ENCODE assay signal across 7 mouse cellular contexts in genomic region chr14:60736591-60737192, GRCm38 (mm10). TPM values are rescaled to one million over a fixed set of nuclear protein-coding genes. Genes with fewer than 3 reads are reported as not detected.
A peak's percentile ranks its signal among the peaks of the same experiment; 100 is the strongest.
DNase-seq lines count a peak whose midpoint lies in the region; ATAC-seq and TF ChIP-seq lines count a peak whose summit lies in the region.

No protein-coding gene starts in this region.

- no peaks in the 10 kb centered on the region for H3K9me3 ChIP-seq in E14TG2a.4 (ENCODE audit: low read length)
- H3K9me3 ChIP-seq in neural tube, embryonic 14.5 days (ENCODE audit: control insufficient read depth, low read length): no peaks in the 10 kb centered on the region

- DNase-seq in forelimb bud, embryonic 11.5 days (ENCODE audit: low read depth, low spot score): peak; percentile 26
- peak; percentile 95 for DNase-seq in induced T-regulatory cell, adult 2 months (ENCODE audit: low read depth)
- DNase-seq in lung, adult 2 months: peak; percentile 56
- DNase-seq in urinary bladder, postnatal 36 days (ENCODE audit: low spot score in 2 of 2): no peak

- H3K27ac ChIP-seq in neural tube, embryonic 14.5 days (ENCODE audit: low read depth, low read length): peak overlapping the region; percentile 57

- H3K4me3 ChIP-seq in E14TG2a.4 (replicated peaks; ENCODE audit: low read length): peak overlapping the region; percentile 60
- H3K4me3 ChIP-seq in lung, adult 2 months (replicated peaks; ENCODE audit: extremely low read depth, low read depth, low read length): no peak overlapping the region
- H3K4me3 ChIP-seq in neural tube, embryonic 14.5 days (ENCODE audit: low read depth, low read length): no peak overlapping the region

- TF ChIP-seq POLR2A in lung, adult 2 months (IDR thresholded peaks at IDR 0.05; ENCODE audit: borderline replicate concordance, extremely low read depth, low read depth, low read length): no peak

- 5% methylated on average over 4 of the region's 4 CpGs for WGBS in lung, adult 2 months
- 20% methylated on average over 4 of the region's 4 CpGs for WGBS in neural tube, embryonic 14.5 days

- H3K4me1 ChIP-seq in E14TG2a.4 (replicated peaks; ENCODE audit: low read depth, low read length): peaks cover 92% of the 10 kb centered on the region
- peaks cover 49% of the 10 kb centered on the region for H3K4me1 ChIP-seq in lung, adult 2 months (ENCODE audit: control insufficient read depth, insufficient read depth, low read length)
- H3K4me1 ChIP-seq in neural tube, embryonic 14.5 days (ENCODE audit: control insufficient read depth, insufficient read depth, low read length): peaks cover 21% of the 10 kb centered on the region

- H3K4me2 ChIP-seq in neural tube, embryonic 14.5 days (ENCODE audit: low read depth, low read length): 0 out of 2 replicates have a peak overlapping the region, but pooled peaks have one; percentile 8

- H3K9ac ChIP-seq in neural tube, embryonic 14.5 days (replicated peaks; ENCODE audit: low read depth, low read length): 0 out of 2 replicates have a peak overlapping the region, but pooled peaks have one; percentile 16

- no peak for TF ChIP-seq CTCF in E14TG2a.4 (conservative IDR thresholded peaks at IDR 0.05; ENCODE audit: low read length)
- no peak for TF ChIP-seq CTCF in lung, adult 2 months (IDR thresholded peaks at IDR 0.05; ENCODE audit: insufficient read depth, low read length)

- ATAC-seq in activated CD4-positive, CD25-positive, alpha-beta regulatory T cell, adult 4 months: peak; percentile 69
- ATAC-seq in neural tube, embryonic 14.5 days (ENCODE audit: low read depth): peak; percentile 25; the same call in 1 of the 2 replicates

- H3K36me3 ChIP-seq in E14TG2a.4 (ENCODE audit: insufficient read depth, low read length): peaks cover 2% of the 10 kb centered on the region
- no peaks in the 10 kb centered on the region for H3K36me3 ChIP-seq in neural tube, embryonic 14.5 days (ENCODE audit: control insufficient read depth, insufficient read depth, low read length)

- no peaks in the 10 kb centered on the region for H3K27me3 ChIP-seq in E14TG2a.4 (ENCODE audit: insufficient read depth, low read length)
- H3K27me3 ChIP-seq in neural tube, embryonic 14.5 days (ENCODE audit: control insufficient read depth, insufficient read depth, low read length): no peaks in the 10 kb centered on the region

RNA-seq across cellular contexts. Expression of gene C1qtnf9, which starts 31.2 kb away (rescaled TPM):
- not detected for polyA plus RNA-seq in activated CD4-positive, CD25-positive, alpha-beta regulatory T cell, adult 4 months (2017; shearing (Covaris generic))
- polyA plus RNA-seq in lung, adult 2 months (2012; rRNA removed): 1.2 and 2.0 TPM in 2 replicates
- not detected in 2 replicates for polyA plus RNA-seq in neural tube, embryonic 14.5 days (2014; fragmentation: Nextera tagmentation; extraction: Ambion mirVana)

RNA-seq across cellular contexts. Expression of gene Mipep, which starts 47.7 kb away (rescaled TPM):
- 1 to 10 TPM; 1.2 to 1.5 TPM for polyA plus RNA-seq in activated CD4-positive, CD25-positive, alpha-beta regulatory T cell, adult 4 months (2017; shearing (Covaris generic))
- polyA plus RNA-seq in lung, adult 2 months (2012; rRNA removed): 7.6 and 9.1 TPM in 2 replicates
- 19.9 and 20.4 TPM in 2 replicates for polyA plus RNA-seq in neural tube, embryonic 14.5 days (2014; fragmentation: Nextera tagmentation; extraction: Ambion mirVana)

Comparison
In these comparisons a context has a peak if more than half of its experiments do, and no peak if none do; other contexts are left out.
1. DNase-seq: peak in forelimb bud, embryonic 11.5 days (single experiment), induced T-regulatory cell, adult 2 months (single experiment) and lung, adult 2 months (single experiment); none in urinary bladder, postnatal 36 days (0 of 2).